ENCODE assay signal across 10 mouse cellular contexts in genomic region chr1:33755799-33756198, GRCm38 (mm10). TPM values are rescaled to one million over a fixed set of nuclear protein-coding genes. Genes with fewer than 3 reads are reported as not detected.
DNase-seq lines count a peak whose midpoint lies in the region; ATAC-seq and TF ChIP-seq lines count a peak whose summit lies in the region.
"Had no signal": no experiment of that assay in that cellular context is flagged by ENCODE, and none has a peak within 500 bp of the region (broad histone marks: within the 10 kb centered on the region; RNA-seq: fewer than 3 reads in every experiment).

No protein-coding gene starts in this region.

- TF ChIP-seq POLR2A in heart, adult 2 months (IDR thresholded peaks at IDR 0.05; ENCODE audit: insufficient read depth, low read depth, low read length) = no peak
- no peak; the same call in 1 of the 2 replicates for TF ChIP-seq POLR2A in CH12.LX (IDR thresholded peaks at IDR 0.05; ENCODE audit: low read depth, low read length)

- no peak for TF ChIP-seq EP300 in heart, adult 2 months (IDR thresholded peaks at IDR 0.05; ENCODE audit: insufficient read depth, low read depth, low read length)
- TF ChIP-seq EP300 in CH12.LX (IDR thresholded peaks at IDR 0.05; ENCODE audit: low read length) = no peak; the same call in 1 of the 2 replicates

- in situ Hi-C loops in CH12.LX (cut with MboI; ENCODE audit: low pct_ligation_motif_present, low pct_unique_long_range_greater_than_20kb, low sequenced_read_pairs) = no loop called here

- ATAC-seq in heart, embryonic 15.5 days (replicated peaks; ENCODE audit: insufficient number of reproducible peaks, insufficient read depth, low FRiP score, low read depth) = no peak
- ATAC-seq in embryonic facial prominence, embryonic 13.5 days (ENCODE audit: insufficient number of reproducible peaks, insufficient read depth, low FRiP score, low TSS enrichment, low read depth) = no peak
- ATAC-seq in liver, embryonic 12.5 days = peak; percentile 42; the same call in 1 of the 2 replicates

- no peak overlapping the region for H3K4me3 ChIP-seq in heart, embryonic 15.5 days
- no peak overlapping the region for H3K4me3 ChIP-seq in heart, adult 2 months
- peak overlapping the region; percentile 70 to 92 (median 89) for H3K4me3 ChIP-seq in CH12.LX (replicated peaks in 1 of 3; ENCODE audit: low read depth in 2 of 3, low read length in 2 of 3, poor library complexity in 1 of 3)
- peak overlapping the region; percentile 76; the same call in 1 of the 2 replicates for H3K4me3 ChIP-seq in embryonic facial prominence, embryonic 13.5 days
- H3K4me3 ChIP-seq in liver, embryonic 12.5 days = peak overlapping the region; percentile 86
- H3K4me3 ChIP-seq: left cerebral cortex, adult 2 months had no signal

- H3K9ac ChIP-seq in heart, embryonic 15.5 days = no peak overlapping the region
- H3K9ac ChIP-seq in heart, adult 2 months (ENCODE audit: low read depth, low read length) = no peak overlapping the region
- peak overlapping the region; percentile 82 for H3K9ac ChIP-seq in CH12.LX (ENCODE audit: insufficient read depth, low read depth)
- H3K9ac ChIP-seq in embryonic facial prominence, embryonic 13.5 days = peak overlapping the region; percentile 80; the same call in 1 of the 2 replicates
- H3K9ac ChIP-seq in liver, embryonic 12.5 days = peak overlapping the region; percentile 92
- H3K9ac ChIP-seq: hindbrain, embryonic 14.5 days had no signal

- peak overlapping the region; percentile 92 for H3K4me2 ChIP-seq in heart, embryonic 15.5 days
- H3K4me2 ChIP-seq in CH12.LX (ENCODE audit: insufficient read depth, low read depth, poor library complexity, severe bottlenecking) = peak overlapping the region; percentile 94
- H3K4me2 ChIP-seq in embryonic facial prominence, embryonic 13.5 days = peak overlapping the region; percentile 91
- peak overlapping the region; percentile 95 for H3K4me2 ChIP-seq in liver, embryonic 12.5 days

- TF ChIP-seq RAD21 in CH12.LX (IDR thresholded peaks at IDR 0.05; ENCODE audit: low read depth, low read length) = no peak

- no peak for TF ChIP-seq CTCF in heart, adult 2 months (IDR thresholded peaks at IDR 0.05)
- no peak for TF ChIP-seq CTCF in CH12.LX (conservative IDR thresholded peaks at IDR 0.05 in 1 of 2, IDR thresholded peaks at IDR 0.05 in 1 of 2; ENCODE audit: low read depth in 2 of 2, low read length in 2 of 2)

- peaks cover 7% of the 10 kb centered on the region; the same call in 1 of the 2 replicates for H3K36me3 ChIP-seq in heart, embryonic 15.5 days
- no peaks in the 10 kb centered on the region for H3K36me3 ChIP-seq in heart, adult 2 months (ENCODE audit: control insufficient read depth, insufficient read depth, low read length)
- peaks cover 3 to 45% of the 10 kb centered on the region in 2 experiments for H3K36me3 ChIP-seq in CH12.LX (replicated peaks in 1 of 2; ENCODE audit: control insufficient read depth in 1 of 2, insufficient read depth in 1 of 2, low read length in 1 of 2)
- H3K36me3 ChIP-seq in embryonic facial prominence, embryonic 13.5 days = peaks cover 9% of the 10 kb centered on the region
- peaks cover 47% of the 10 kb centered on the region for H3K36me3 ChIP-seq in liver, embryonic 12.5 days

- dilution Hi-C loops in CH12.LX (cut with MboI; ENCODE audit: extremely low pct_ligation_motif_present, extremely low pct_unique_long_range_greater_than_20kb, low sequenced_read_pairs) = no loop called here

- no peak overlapping the region for H3K27ac ChIP-seq in heart, embryonic 15.5 days
- no peak overlapping the region for H3K27ac ChIP-seq in heart, adult 2 months
- H3K27ac ChIP-seq in CH12.LX (ENCODE audit: insufficient read depth, low read depth) = peak overlapping the region; percentile 0; the same call in 1 of the 2 replicates
- no peak overlapping the region for H3K27ac ChIP-seq in embryonic facial prominence, embryonic 13.5 days
- peak overlapping the region; percentile 90 for H3K27ac ChIP-seq in liver, embryonic 12.5 days
- H3K27ac ChIP-seq: hindbrain, embryonic 14.5 days; left cerebral cortex, adult 2 months had no signal

- H3K9me3 ChIP-seq in heart, embryonic 15.5 days (replicated peaks) = no peaks in the 10 kb centered on the region
- H3K9me3 ChIP-seq in CH12.LX (replicated peaks; ENCODE audit: low read length) = no peaks in the 10 kb centered on the region
- no peaks in the 10 kb centered on the region for H3K9me3 ChIP-seq in embryonic facial prominence, embryonic 13.5 days
- no peaks in the 10 kb centered on the region for H3K9me3 ChIP-seq in liver, embryonic 12.5 days (replicated peaks)

- no peaks in the 10 kb centered on the region for H3K27me3 ChIP-seq in heart, embryonic 15.5 days
- H3K27me3 ChIP-seq in heart, adult 2 months (ENCODE audit: control insufficient read depth, insufficient read depth, low read length) = no peaks in the 10 kb centered on the region
- no peaks in the 10 kb centered on the region for H3K27me3 ChIP-seq in CH12.LX (replicated peaks)
- H3K27me3 ChIP-seq in embryonic facial prominence, embryonic 13.5 days = no peaks in the 10 kb centered on the region
- no peaks in the 10 kb centered on the region for H3K27me3 ChIP-seq in liver, embryonic 12.5 days (replicated peaks)

- intact Hi-C loops in heart, adult 2 months (cut with DNase I) = loop anchor here (10.0 kb wide), 1 partner anchor 209 kb away; no protein-coding TSS in a partner anchor

- no peak for DNase-seq in heart, adult 2 months
- peak; percentile 71 for DNase-seq in CH12.LX (ENCODE audit: extremely low read depth)
- no peak for DNase-seq in urinary bladder, postnatal 36 days (ENCODE audit: low spot score in 2 of 2)
- DNase-seq in ovary, postnatal 10 days (ENCODE audit: low spot score) = no peak
- DNase-seq in layer of hippocampus, adult 11-12 months (ENCODE audit: low spot score) = no peak

- no peaks in the 10 kb centered on the region for H3K79me2 ChIP-seq in heart, adult 2 months (replicated peaks; ENCODE audit: control insufficient read depth, insufficient read depth, low read length)
- H3K79me2 ChIP-seq in CH12.LX (replicated peaks; ENCODE audit: control insufficient read depth, extremely low read depth, insufficient read depth, poor library complexity, severe bottlenecking) = peaks cover 44% of the 10 kb centered on the region

- H3K4me1 ChIP-seq in heart, embryonic 15.5 days (replicated peaks) = peaks cover 24% of the 10 kb centered on the region
- peaks cover 3% of the 10 kb centered on the region for H3K4me1 ChIP-seq in heart, adult 2 months (ENCODE audit: control insufficient read depth, insufficient read depth, low read length)
- H3K4me1 ChIP-seq in CH12.LX (ENCODE audit: control insufficient read depth in 1 of 2, insufficient read depth in 2 of 2) = peaks cover 6 to 36% of the 10 kb centered on the region in 2 experiments
- peaks cover 21% of the 10 kb centered on the region for H3K4me1 ChIP-seq in embryonic facial prominence, embryonic 13.5 days
- H3K4me1 ChIP-seq in liver, embryonic 12.5 days = peaks cover 56% of the 10 kb centered on the region

- WGBS in heart, embryonic 15.5 days = 68% methylated on average over 7 of the region's 7 CpGs
- 59% methylated on average over 7 of the region's 7 CpGs for WGBS in heart, adult 2 months
- WGBS in embryonic facial prominence, embryonic 13.5 days = 80% methylated on average over 7 of the region's 7 CpGs
- 59% methylated on average over 7 of the region's 7 CpGs for WGBS in liver, embryonic 12.5 days (ENCODE audit: insufficient replicate concordance)

TF ChIP-seq in CH12.LX, 34 proteins besides CTCF, POLR2A, EP300 and RAD21:
- no peak for TF ChIP-seq KAT2A (IDR thresholded peaks at IDR 0.05; ENCODE audit: insufficient replicate concordance, low read length)
- TF ChIP-seq ELF1 (IDR thresholded peaks at IDR 0.05; ENCODE audit: low read depth, low read length) = peak; percentile 16; the same call in 1 of the 2 replicates
- peak; percentile 62 for TF ChIP-seq NRF1 (IDR thresholded peaks at IDR 0.05; ENCODE audit: low read depth, low read length)

RNA-seq across cellular contexts. Expression of gene Bag2, which starts 1.8 kb away (rescaled TPM):
- polyA plus RNA-seq in heart, embryonic 15.5 days (2015; fragmentation: Nextera tagmentation; extraction: Ambion mirVana) = 74.3 and 76.3 TPM in 2 replicates
- 10 to 100 TPM; 30.7 to 35.3 TPM for total RNA-seq in heart, adult 2 months (2021)
- polyA plus RNA-seq in heart, adult 2 months (2012; rRNA removed) = 49.1 and 54.5 TPM in 2 replicates
- total RNA-seq in CH12.LX (2012; rRNA removed) (51.1 and 54.8 TPM in 2 replicates), CH12.LX (2014; rRNA removed) (73.5 and 81.7 TPM in 2 replicates)
- polyA plus RNA-seq in CH12.LX (2012; ENCODE audit: insufficient read length, low read depth) = 62.1 and 64.4 TPM in 2 replicates
- 40.5 and 40.7 TPM in 2 replicates for polyA plus RNA-seq in embryonic facial prominence, embryonic 13.5 days (2015; fragmentation: Nextera tagmentation; extraction: Ambion mirVana)
- 75.9 and 87.7 TPM in 2 replicates for polyA plus RNA-seq in liver, embryonic 12.5 days (2016; fragmentation: Nextera tagmentation; extraction: Ambion mirVana)

RNA-seq across cellular contexts. Expression of gene Rab23, which starts 36.1 kb away (rescaled TPM):
- 13.6 and 14.7 TPM in 2 replicates for polyA plus RNA-seq in heart, embryonic 15.5 days (2015; fragmentation: Nextera tagmentation; extraction: Ambion mirVana)
- 10 to 100 TPM in 1 of 2 experiments, 1 to 10 TPM in 1; 8.1 to 10.6 TPM for total RNA-seq in heart, adult 2 months (2021)
- polyA plus RNA-seq in heart, adult 2 months (2012; rRNA removed) = 5.3 and 8.2 TPM in 2 replicates
- total RNA-seq in CH12.LX (2012; rRNA removed) (5.8 and 5.9 TPM in 2 replicates), CH12.LX (2014; rRNA removed) (5.0 and 6.7 TPM in 2 replicates)
- polyA plus RNA-seq in CH12.LX (2012; ENCODE audit: insufficient read length, low read depth) = 16.8 and 17.6 TPM in 2 replicates
- polyA plus RNA-seq in embryonic facial prominence, embryonic 13.5 days (2015; fragmentation: Nextera tagmentation; extraction: Ambion mirVana) = 37.7 and 38.0 TPM in 2 replicates
- 8.4 and 8.9 TPM in 2 replicates for polyA plus RNA-seq in liver, embryonic 12.5 days (2016; fragmentation: Nextera tagmentation; extraction: Ambion mirVana)

RNA-seq across cellular contexts. Expression of gene Zfp451, which starts 58.6 kb away (rescaled TPM):
- 11.8 and 14.6 TPM in 2 replicates for polyA plus RNA-seq in heart, embryonic 15.5 days (2015; fragmentation: Nextera tagmentation; extraction: Ambion mirVana)
- 10 to 100 TPM; 12.8 to 13.7 TPM for total RNA-seq in heart, adult 2 months (2021)
- 3.6 and 7.8 TPM in 2 replicates for polyA plus RNA-seq in heart, adult 2 months (2012; rRNA removed)
- total RNA-seq in CH12.LX (2012; rRNA removed) (13.9 and 16.6 TPM in 2 replicates), CH12.LX (2014; rRNA removed) (21.2 and 23.0 TPM in 2 replicates)
- polyA plus RNA-seq in CH12.LX (2012; ENCODE audit: insufficient read length, low read depth) = 20.5 and 22.9 TPM in 2 replicates
- 28.5 and 31.4 TPM in 2 replicates for polyA plus RNA-seq in embryonic facial prominence, embryonic 13.5 days (2015; fragmentation: Nextera tagmentation; extraction: Ambion mirVana)
- 12.6 and 13.2 TPM in 2 replicates for polyA plus RNA-seq in liver, embryonic 12.5 days (2016; fragmentation: Nextera tagmentation; extraction: Ambion mirVana)

Comparison
In these comparisons a context has a peak if more than half of its experiments do, and no peak if none do; other contexts are left out.
1. H3K27ac ChIP-seq: peak in CH12.LX (single experiment) and liver, embryonic 12.5 days (single experiment); none in heart, embryonic 15.5 days (single experiment), heart, adult 2 months (single experiment) and embryonic facial prominence, embryonic 13.5 days (single experiment).
2. H3K4me3 ChIP-seq: peak in CH12.LX (3 of 3), embryonic facial prominence, embryonic 13.5 days (single experiment) and liver, embryonic 12.5 days (single experiment); none in heart, embryonic 15.5 days (single experiment) and heart, adult 2 months (single experiment).
3. H3K9ac ChIP-seq: peak in CH12.LX (single experiment), embryonic facial prominence, embryonic 13.5 days (single experiment) and liver, embryonic 12.5 days (single experiment); none in heart, embryonic 15.5 days (single experiment) and heart, adult 2 months (single experiment).
4. Peak in every context shown above with its lines, with median percentiles within 50 percentile points of each other: H3K4me2 ChIP-seq.